Mouse (Mus musculus) heart, postnatal 0 days (tissue): ENCODE results near the gene Fxyd1. TPM values are rescaled to one million over a fixed set of nuclear protein-coding genes. Genes with fewer than 3 reads are reported as not detected.

ENCODE experiments used
- ATAC-seq: fragments of 200-750 bp; cut with Nextera tagmentation; 2 replicates; pipeline ENCODE4 v1.8.0; 2017; ENCODE audit warnings: low read depth, moderate number of reproducible peaks, moderate library complexity; ENCODE audit not compliant: insufficient read depth
- DNase-seq: peaks from one replicate; pipeline ENCODE4 v3.0.0-alpha.2; 2016; ENCODE audit warnings: low spot score
- H3K27ac ChIP-seq: fragments of 300-500 bp; sonication (generic); 2 replicates; pipeline ENCODE4 v1.5.1; 2014; ENCODE audit warnings: low read depth, mild to moderate bottlenecking
- H3K27me3 ChIP-seq: fragments of 300-500 bp; sonication (generic); 2 replicates; pipeline ENCODE4 v1.6.1; 2014; ENCODE audit warnings: low read length, mixed read lengths; ENCODE audit not compliant: control insufficient read depth, insufficient read depth
- H3K36me3 ChIP-seq: fragments of 300-500 bp; sonication (generic); replicated peaks from 2 replicates; pipeline ENCODE4 v1.6.1; 2014; ENCODE audit warnings: low read length, mixed read lengths; ENCODE audit not compliant: control insufficient read depth, insufficient read depth
- H3K4me1 ChIP-seq: fragments of 300-500 bp; sonication (generic); 2 replicates; pipeline ENCODE4 v1.6.1; 2014; ENCODE audit warnings: antibody characterized with exemption; ENCODE audit not compliant: control insufficient read depth, insufficient read depth
- H3K4me2 ChIP-seq: fragments of 300-500 bp; sonication (generic); 2 replicates; pipeline ENCODE4 v1.6.1; 2014; ENCODE audit warnings: low read depth, mild to moderate bottlenecking, low read length, moderate library complexity
- H3K4me3 ChIP-seq: fragments of 300-500 bp; sonication (generic); 2 replicates; pipeline ENCODE4 v1.5.1; 2014; ENCODE audit warnings: low read depth, low read length
- H3K9ac ChIP-seq: fragments of 300-500 bp; sonication (generic); replicated peaks from 2 replicates; pipeline ENCODE4 v1.6.1; 2014; ENCODE audit warnings: low read depth, low read length, mixed read lengths
- H3K9me3 ChIP-seq: fragments of 300-500 bp; sonication (generic); replicated peaks from 2 replicates; pipeline ENCODE4 v1.6.1; 2016; ENCODE audit warnings: low read length; ENCODE audit not compliant: control insufficient read depth
- CTCF ChIP-seq: IDR thresholded peaks from 2 replicates; pipeline ENCODE4 v1.5.1; 2016; ENCODE audit warnings: antibody characterized with exemption, control low read depth, low read depth
- EP300 ChIP-seq: IDR thresholded peaks from 2 replicates; pipeline ENCODE4 v1.6.1; 2016; ENCODE audit warnings: antibody characterized with exemption, low read depth
- WGBS: fragments of 180-500 bp; shearing (Covaris S2); extraction: QIAGEN DNeasy Blood & Tissue Kit; methylation state at CpG from one replicate; pipeline ENCODE4 v1.1.7; 2014; 5-methylcytosine and 5-hydroxymethylcytosine counted together
- polyA plus RNA-seq: library from polyadenylated mRNA; unstranded; fragments of >200 nt; fragmentation: Nextera tagmentation; extraction: Ambion mirVana; gene quantifications from 2 replicates; pipeline ENCODE4 v1.2.1, GENCODE M21; 2015
- total RNA-seq: library from RNA; depleted of rRNA; stranded (reverse); fragments of >200 nt; gene quantifications from 2 replicates; pipeline ENCODE4 v1.2.3, GENCODE M21; 2014; ENCODE audit warnings: low replicate concordance

The Fxyd1 gene
- total and polyA plus RNA-seq, 2 experiments from 2014 or later, result 499 to 1,579 TPM

- 77% methylated on average over 6 of the region's 6 CpGs for WGBS
Observed at GRCm38 (mm10) chr7:31070324-31070723, 13.3 kb upstream of the Fxyd1 start.

DNA sequence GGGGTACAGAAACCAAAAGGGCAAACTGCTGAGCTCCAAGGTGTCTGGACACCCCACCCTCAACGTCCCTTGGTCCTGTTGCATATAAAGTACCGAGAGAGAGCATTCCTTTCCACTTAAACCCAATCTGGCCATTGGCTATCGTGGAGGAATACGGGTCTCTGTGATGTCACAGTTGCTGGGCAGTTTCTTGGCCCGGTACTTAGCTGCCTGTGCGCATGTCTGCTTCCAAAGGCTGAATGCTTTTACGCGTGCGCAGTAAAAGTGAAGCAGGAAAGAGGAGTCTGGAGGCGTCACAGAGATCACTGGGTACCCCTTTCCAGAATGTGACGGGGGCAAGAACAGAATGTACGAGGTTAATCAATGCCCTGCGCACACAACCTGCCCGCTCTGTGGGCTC, 12.5 kb upstream of the Fxyd1 start:
- no peaks in the 10 kb centered on the region for H3K9me3 ChIP-seq
- no peak overlapping the region for H3K4me2 ChIP-seq
- no peaks in the 10 kb centered on the region for H3K4me1 ChIP-seq
- DNase-seq, result no peak
- no peak overlapping the region for H3K9ac ChIP-seq
- H3K36me3 ChIP-seq, result no peaks in the 10 kb centered on the region
- H3K27ac ChIP-seq, result no peak overlapping the region
- no peak for ATAC-seq
- 75% methylated on average over 14 of the region's 14 CpGs for WGBS
- no peaks in the 10 kb centered on the region for H3K27me3 ChIP-seq
- TF ChIP-seq EP300, result no peak
- no peak for TF ChIP-seq CTCF
- no peak overlapping the region for H3K4me3 ChIP-seq

More at GRCm38 (mm10) chr7:31070324-31070723, 13.3 kb upstream of the Fxyd1 start:
- H3K36me3 ChIP-seq, result no peaks in the 10 kb centered on the region
- H3K4me2 ChIP-seq, result no peak overlapping the region
- no peaks in the 10 kb centered on the region for H3K4me1 ChIP-seq
- H3K9me3 ChIP-seq, result no peaks in the 10 kb centered on the region
- no peak overlapping the region for H3K4me3 ChIP-seq
- ATAC-seq (no peak), DNase-seq (no peak)
- H3K27me3 ChIP-seq, result no peaks in the 10 kb centered on the region
- H3K27ac ChIP-seq, result no peak overlapping the region
- H3K9ac ChIP-seq, result no peak overlapping the region
- TF ChIP-seq CTCF (no peak), EP300 (no peak)

DNA sequence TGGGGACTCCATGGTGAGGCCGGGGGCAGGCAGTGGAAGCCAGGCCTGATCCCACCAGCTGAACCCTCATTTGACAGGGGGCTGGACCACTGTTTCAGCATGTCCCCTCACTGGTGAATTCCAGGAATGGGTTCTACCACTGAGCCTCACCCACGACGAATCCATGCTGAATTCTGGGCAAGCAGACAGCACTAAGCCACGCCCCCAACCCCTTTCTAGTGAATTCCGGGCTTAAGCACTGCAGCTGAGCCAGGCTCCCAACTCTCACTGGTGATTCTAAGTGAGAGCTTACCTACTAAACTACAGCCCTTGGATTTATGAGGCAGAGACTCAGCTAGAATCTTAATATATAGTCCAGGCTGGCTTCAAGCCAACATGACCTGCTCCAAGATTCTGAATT, 10.8 kb upstream of the Fxyd1 start:
- Histone ChIP-seq H3K4me1 (no peaks in the 10 kb centered on the region), H3K27me3 (no peaks in the 10 kb centered on the region), H3K36me3 (no peaks in the 10 kb centered on the region), H3K4me2 (no peak overlapping the region), H3K4me3 (no peak overlapping the region), H3K9me3 (no peaks in the 10 kb centered on the region), H3K27ac (no peak overlapping the region), H3K9ac (no peak overlapping the region)
- DNase-seq, result no peak
- no peak for ATAC-seq
- 30% methylated on average over 5 of the region's 5 CpGs for WGBS
- TF ChIP-seq CTCF (no peak), EP300 (no peak)

- WGBS, result 70% methylated on average over 12 of the region's 12 CpGs
- Histone ChIP-seq H3K4me2 (no peak overlapping the region), H3K9me3 (no peaks in the 10 kb centered on the region), H3K4me1 (no peaks in the 10 kb centered on the region), H3K9ac (no peak overlapping the region), H3K27ac (no peak overlapping the region), H3K36me3 (no peaks in the 10 kb centered on the region), H3K27me3 (no peaks in the 10 kb centered on the region), H3K4me3 (no peak overlapping the region)
- TF ChIP-seq CTCF, result no peak
- no peak for TF ChIP-seq EP300
- DNase-seq, result no peak
- ATAC-seq, result no peak
Observed at GRCm38 (mm10) chr7:31063074-31063560, 6.1 kb upstream of the Fxyd1 start.

DNA sequence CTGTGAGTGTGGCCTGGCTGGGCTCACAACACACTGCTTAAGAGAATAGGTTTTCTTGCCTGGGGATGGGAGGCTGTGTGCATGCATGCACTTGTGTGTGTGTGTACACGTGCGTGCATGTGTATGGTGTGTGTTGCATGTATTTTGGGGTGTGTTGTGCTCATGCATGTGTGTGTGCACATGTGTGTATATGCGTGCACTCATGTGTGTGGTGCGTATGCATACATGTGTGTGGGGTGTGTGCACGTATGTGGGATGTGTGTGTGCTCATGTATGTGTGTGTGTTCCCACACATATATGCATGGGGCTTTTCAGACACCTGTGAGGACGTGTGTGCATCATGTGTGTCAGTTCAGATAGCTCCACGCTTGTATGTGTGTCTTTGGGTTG, 3.6 kb upstream of the Fxyd1 start:
- no peak overlapping the region for H3K9ac ChIP-seq
- no peaks in the 10 kb centered on the region for H3K9me3 ChIP-seq
- DNase-seq (no peak), ATAC-seq (no peak)
- TF ChIP-seq CTCF (no peak), EP300 (no peak)
- no peaks in the 10 kb centered on the region for H3K36me3 ChIP-seq
- H3K27ac ChIP-seq, result no peak overlapping the region
- no peak overlapping the region for H3K4me2 ChIP-seq
- no peaks in the 10 kb centered on the region for H3K4me1 ChIP-seq
- WGBS, result 87% methylated on average over 7 of the region's 7 CpGs
- no peak overlapping the region for H3K4me3 ChIP-seq
- H3K27me3 ChIP-seq, result no peaks in the 10 kb centered on the region

DNA sequence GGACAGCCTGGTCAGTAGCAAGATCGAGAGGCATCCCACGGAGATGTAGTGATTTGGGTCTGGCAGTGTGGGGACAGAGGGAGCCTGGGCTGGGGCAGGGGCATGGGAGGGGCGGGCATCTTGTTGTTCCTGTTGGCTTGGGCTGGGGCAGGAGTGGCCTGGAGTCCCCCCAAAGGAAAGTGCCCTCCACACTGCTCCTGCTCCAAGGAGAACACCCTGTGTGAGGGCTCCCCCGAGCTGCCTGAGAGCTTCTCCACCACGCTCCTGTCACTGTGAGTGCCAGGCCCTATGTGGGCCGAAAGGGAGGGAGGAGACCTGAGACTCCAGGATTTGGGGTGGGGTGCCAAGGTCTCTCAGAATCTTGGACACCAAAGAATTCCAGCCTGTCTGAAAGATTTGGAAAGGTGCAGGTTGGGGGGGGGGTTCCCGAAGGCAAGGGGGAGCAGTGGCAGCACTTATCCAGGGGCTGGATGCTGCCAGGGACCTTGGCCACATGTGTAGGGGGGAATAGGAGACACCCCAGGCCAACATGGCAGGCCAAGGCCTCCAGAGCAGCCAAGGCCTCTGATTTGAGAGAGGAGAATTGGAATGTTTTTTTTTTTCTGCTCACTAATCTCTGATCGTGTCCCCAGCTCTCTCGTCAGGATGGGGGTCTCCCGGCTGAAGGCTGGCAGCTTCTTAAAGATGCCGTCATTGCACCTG, 3.1 kb upstream of the Fxyd1 start:
- DNase-seq (no peak), ATAC-seq (no peak)
- WGBS, result 69% methylated on average over 11 of the region's 11 CpGs
- no peaks in the 10 kb centered on the region for H3K27me3 ChIP-seq
- H3K27ac ChIP-seq, result no peak overlapping the region
- H3K9ac ChIP-seq, result no peak overlapping the region
- H3K36me3 ChIP-seq, result no peaks in the 10 kb centered on the region
- no peak overlapping the region for H3K4me2 ChIP-seq
- H3K9me3 ChIP-seq, result no peaks in the 10 kb centered on the region
- H3K4me3 ChIP-seq, result no peak overlapping the region
- TF ChIP-seq EP300, result no peak
- no peak for TF ChIP-seq CTCF
- H3K4me1 ChIP-seq, result no peaks in the 10 kb centered on the region
